Mouse (Mus musculus) kidney, postnatal 0 days (tissue): ENCODE measurements around the gene Sphkap. TPM values are rescaled to one million over a fixed set of nuclear protein-coding genes. Genes with fewer than 3 reads are reported as not detected.

Source experiments
- ATAC-seq: fragments of 200-750 bp; cut with Nextera tagmentation; replicated peaks from 2 replicates; pipeline ENCODE4 v1.8.0; 2017; ENCODE audit warnings: low read depth, moderate number of reproducible peaks, moderate TSS enrichment, moderate library complexity; ENCODE audit not compliant: low FRiP score
- DNase-seq: peaks from one replicate; pipeline ENCODE4 v3.0.0-alpha.2; 2016; ENCODE audit warnings: low spot score
- H3K27ac ChIP-seq: fragments of 300-500 bp; sonication (generic); 2 replicates; pipeline ENCODE4 v1.5.1; 2014; ENCODE audit warnings: mild to moderate bottlenecking
- H3K27me3 ChIP-seq: fragments of 300-500 bp; sonication (generic); 2 replicates; pipeline ENCODE4 v1.6.1; 2014; ENCODE audit warnings: low read length, mixed read lengths; ENCODE audit not compliant: insufficient read depth
- H3K36me3 ChIP-seq: fragments of 300-500 bp; sonication (generic); 2 replicates; pipeline ENCODE4 v1.6.1; 2014; ENCODE audit warnings: low read length, mixed read lengths; ENCODE audit not compliant: insufficient read depth
- H3K4me1 ChIP-seq: fragments of 300-500 bp; sonication (generic); replicated peaks from 2 replicates; pipeline ENCODE4 v1.6.1; 2014; ENCODE audit warnings: antibody characterized with exemption, low read length, mixed read lengths; ENCODE audit not compliant: insufficient read depth
- H3K4me2 ChIP-seq: fragments of 300-500 bp; sonication (generic); 2 replicates; pipeline ENCODE4 v1.6.1; 2014; ENCODE audit warnings: mild to moderate bottlenecking, low read length, moderate library complexity, mixed read lengths
- H3K4me3 ChIP-seq: fragments of 300-500 bp; sonication (generic); replicated peaks from 2 replicates; pipeline ENCODE4 v1.5.1; 2014; ENCODE audit warnings: low read depth, low read length
- H3K9ac ChIP-seq: fragments of 300-500 bp; sonication (generic); 2 replicates; pipeline ENCODE4 v1.6.1; 2014; ENCODE audit warnings: low read depth, low read length
- H3K9me3 ChIP-seq: fragments of 300-500 bp; sonication (generic); replicated peaks from 2 replicates; pipeline ENCODE4 v1.6.1; 2016; ENCODE audit warnings: low read length, inconsistent platforms, mixed read lengths
- CTCF ChIP-seq: IDR thresholded peaks from 2 replicates; pipeline ENCODE4 v1.5.1; 2016; ENCODE audit warnings: antibody characterized with exemption, low read depth, mild to moderate bottlenecking, moderate library complexity
- WGBS: fragments of 180-500 bp; shearing (Covaris S2); extraction: QIAGEN DNeasy Blood & Tissue Kit; methylation state at CpG from one replicate; pipeline ENCODE4 v1.1.7; 2014; 5-methylcytosine and 5-hydroxymethylcytosine counted together
- polyA plus RNA-seq: library from polyadenylated mRNA; unstranded; fragments of >200 nt; fragmentation: Nextera tagmentation; extraction: Ambion mirVana; gene quantifications from 2 replicates; pipeline ENCODE4 v1.2.1, GENCODE M21; 2015

Gene Sphkap
- polyA plus RNA-seq, 1 experiment from 2014 or later, result 0.11 TPM

DNA sequence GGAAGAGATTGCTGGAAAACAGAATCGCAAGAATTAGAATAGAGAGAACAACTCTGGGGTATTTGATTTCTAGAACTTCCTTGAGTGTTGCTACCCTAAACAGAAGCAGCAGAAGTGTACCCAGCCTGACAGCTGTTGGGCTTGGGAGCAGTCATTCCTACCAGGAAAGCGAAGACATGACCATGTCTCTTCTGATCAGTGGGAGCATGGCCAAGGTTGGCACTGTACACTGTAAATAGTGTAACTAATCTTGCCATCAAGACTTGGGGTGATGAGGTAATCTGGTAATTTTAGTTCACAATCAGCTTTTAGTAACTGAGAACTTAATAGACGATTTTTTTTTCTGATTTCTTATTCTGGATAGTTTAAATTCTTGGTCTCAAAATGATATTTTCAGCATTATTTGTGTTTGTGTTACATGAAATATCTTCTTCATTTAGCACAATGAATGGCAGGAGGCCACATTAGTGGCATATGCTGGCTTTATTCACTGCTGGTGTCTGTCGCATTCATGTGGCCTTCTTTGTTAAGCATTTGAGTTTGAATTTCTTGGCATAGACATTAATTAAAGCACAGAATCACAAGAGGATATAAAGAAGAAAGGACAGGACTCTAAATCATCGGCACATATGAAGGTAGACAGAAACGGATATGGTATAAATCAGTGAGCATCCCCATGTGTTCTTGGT lies 96.2 kb downstream of the Sphkap start:
- no peak overlapping the region for H3K27ac ChIP-seq
- H3K36me3 ChIP-seq, result no peaks in the 10 kb centered on the region
- H3K9me3 ChIP-seq, result no peaks in the 10 kb centered on the region
- H3K4me2 ChIP-seq, result no peak overlapping the region
- 89% methylated on average over 6 of the region's 6 CpGs for WGBS
- no peaks in the 10 kb centered on the region for H3K27me3 ChIP-seq
- no peak overlapping the region for H3K4me3 ChIP-seq
- no peak for TF ChIP-seq CTCF
- H3K4me1 ChIP-seq, result no peaks in the 10 kb centered on the region
- no peak for DNase-seq
- no peak overlapping the region for H3K9ac ChIP-seq
- no peak for ATAC-seq

DNA sequence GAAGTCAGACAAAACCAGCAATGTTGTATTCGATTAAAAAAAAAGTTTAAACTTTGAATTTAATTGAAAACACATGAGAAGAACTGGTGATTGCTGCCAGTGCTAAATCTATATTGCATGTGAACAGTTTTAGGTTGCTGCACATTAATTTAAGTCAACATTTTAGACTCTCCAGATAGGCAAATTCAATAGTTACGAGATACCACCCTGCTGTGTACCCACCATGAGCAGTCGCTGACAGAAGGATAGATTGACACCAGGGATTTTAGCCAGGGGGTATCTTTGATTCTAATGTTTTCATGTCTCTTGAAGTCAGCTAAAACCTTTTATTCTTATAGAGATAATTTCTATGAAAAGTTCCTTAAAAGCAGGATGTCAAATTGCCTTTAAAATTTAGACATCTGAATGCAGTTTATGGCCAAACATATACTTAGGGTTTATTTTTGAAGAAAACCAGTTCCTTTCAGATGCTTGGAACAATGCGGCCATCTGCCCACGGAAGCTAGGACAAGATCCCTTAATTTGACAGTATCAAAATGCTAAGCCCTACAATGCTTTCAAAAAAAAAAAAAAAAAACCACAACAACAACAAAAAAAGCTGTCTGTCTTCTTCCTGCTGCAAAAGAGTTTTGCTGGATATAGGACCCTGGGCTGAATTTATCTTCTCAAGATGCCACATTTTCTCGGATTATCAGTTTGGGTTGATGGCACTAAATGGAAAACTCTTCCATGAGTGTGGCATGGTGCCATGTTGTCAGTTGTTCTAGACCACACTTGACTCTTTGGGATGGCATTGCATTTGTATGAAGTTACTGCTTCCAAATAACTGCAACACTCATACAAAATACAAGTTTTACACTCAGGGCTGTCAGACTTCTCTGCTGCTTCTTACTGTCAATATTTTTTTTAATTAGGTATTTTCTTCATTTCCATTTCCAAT lies 110.6 kb downstream of the Sphkap start:
- no peak overlapping the region for H3K27ac ChIP-seq
- ATAC-seq, result no peak

DNA sequence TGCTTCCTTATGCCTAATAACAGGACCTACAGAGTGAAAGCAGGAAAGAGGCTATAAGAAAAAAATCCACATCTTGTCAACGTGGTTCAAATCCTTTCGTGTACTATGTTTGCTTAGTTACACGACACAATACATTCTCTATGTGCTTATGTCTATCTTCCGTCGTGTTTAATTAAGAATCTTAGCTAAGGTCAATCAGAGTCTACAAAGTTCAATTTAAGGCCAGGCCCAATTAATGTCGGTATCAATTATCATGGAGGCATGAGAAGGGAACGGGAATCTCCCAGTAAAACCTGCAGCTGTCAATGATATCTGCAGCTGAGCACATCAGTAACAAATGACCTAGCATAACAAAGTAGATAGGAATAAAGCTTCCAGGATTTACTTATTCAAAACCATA lies 122.1 kb downstream of the Sphkap start:
- H3K4me1 ChIP-seq, result no peaks in the 10 kb centered on the region
- no peak overlapping the region for H3K4me3 ChIP-seq
- 55% methylated on average over 7 of the region's 7 CpGs for WGBS
- no peaks in the 10 kb centered on the region for H3K9me3 ChIP-seq
- no peak overlapping the region for H3K27ac ChIP-seq
- DNase-seq (no peak), ATAC-seq (no peak)
- H3K4me2 ChIP-seq, result no peak overlapping the region
- H3K36me3 ChIP-seq, result no peaks in the 10 kb centered on the region
- TF ChIP-seq CTCF, result no peak
- no peaks in the 10 kb centered on the region for H3K27me3 ChIP-seq
- H3K9ac ChIP-seq, result no peak overlapping the region

More for the DNA sequence above, 110.6 kb downstream of the Sphkap start:
- no peak overlapping the region for H3K4me3 ChIP-seq
- no peak overlapping the region for H3K4me2 ChIP-seq
- H3K36me3 ChIP-seq, result no peaks in the 10 kb centered on the region
- H3K9ac ChIP-seq, result no peak overlapping the region
- DNase-seq, result no peak
- H3K27me3 ChIP-seq, result no peaks in the 10 kb centered on the region
- H3K4me1 ChIP-seq, result no peaks in the 10 kb centered on the region
- 84% methylated on average over 6 of the region's 6 CpGs for WGBS
- H3K9me3 ChIP-seq, result no peaks in the 10 kb centered on the region
- no peak for TF ChIP-seq CTCF

DNA sequence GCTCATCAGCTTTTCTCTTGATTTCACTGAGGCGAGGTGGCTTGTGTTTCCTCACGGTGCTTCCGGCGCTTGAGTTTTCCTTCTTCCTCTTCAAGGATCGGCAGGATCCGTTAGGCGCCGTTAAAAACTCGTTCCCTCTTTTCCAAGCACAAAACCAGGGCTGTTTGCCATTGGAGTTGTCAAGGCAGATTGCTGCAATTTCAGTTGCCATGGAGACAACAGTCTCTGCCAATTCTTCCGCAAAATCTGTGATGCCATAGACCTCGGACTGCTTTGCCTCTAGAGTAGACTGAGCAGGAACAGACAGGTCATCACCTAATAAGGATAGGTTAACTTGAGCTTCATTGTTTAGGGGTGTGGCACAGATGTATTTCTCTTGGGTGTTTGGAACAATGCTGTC lies 131.0 kb downstream of the Sphkap start:
- 85% methylated on average over 11 of the region's 11 CpGs for WGBS
- TF ChIP-seq CTCF, result no peak
- Histone ChIP-seq H3K4me2 (no peak overlapping the region), H3K36me3 (no peaks in the 10 kb centered on the region), H3K4me1 (no peaks in the 10 kb centered on the region), H3K9ac (no peak overlapping the region), H3K27me3 (no peaks in the 10 kb centered on the region), H3K4me3 (no peak overlapping the region), H3K9me3 (no peaks in the 10 kb centered on the region), H3K27ac (no peak overlapping the region)
- no peak for ATAC-seq
- DNase-seq, result no peak

DNA sequence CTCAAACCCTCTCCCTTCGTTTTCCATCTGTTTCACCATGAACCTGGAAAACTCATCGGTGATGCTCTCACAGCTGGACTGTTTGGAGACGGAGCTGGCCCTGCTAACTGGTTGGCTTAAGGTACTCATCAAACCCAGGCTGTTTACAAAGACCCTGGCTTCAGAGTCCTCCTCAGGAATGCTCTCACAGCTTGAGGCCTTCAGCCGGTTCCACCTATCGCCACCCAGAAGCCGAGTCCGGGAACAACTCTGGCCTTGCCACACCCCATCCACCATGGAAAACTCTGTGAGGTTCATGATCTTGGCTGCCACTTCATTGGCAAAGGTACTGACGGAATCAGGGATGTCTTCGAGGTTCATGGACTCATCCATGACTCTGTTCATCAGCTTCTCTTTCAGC lies 131.4 kb downstream of the Sphkap start:
- Histone ChIP-seq H3K27me3 (no peaks in the 10 kb centered on the region), H3K4me3 (no peak overlapping the region), H3K9me3 (no peaks in the 10 kb centered on the region), H3K9ac (no peak overlapping the region), H3K4me2 (no peak overlapping the region), H3K36me3 (no peaks in the 10 kb centered on the region), H3K27ac (no peak overlapping the region), H3K4me1 (no peaks in the 10 kb centered on the region)
- DNase-seq, result no peak
- 88% methylated on average over 9 of the region's 9 CpGs for WGBS
- ATAC-seq, result no peak
- TF ChIP-seq CTCF, result no peak

DNA sequence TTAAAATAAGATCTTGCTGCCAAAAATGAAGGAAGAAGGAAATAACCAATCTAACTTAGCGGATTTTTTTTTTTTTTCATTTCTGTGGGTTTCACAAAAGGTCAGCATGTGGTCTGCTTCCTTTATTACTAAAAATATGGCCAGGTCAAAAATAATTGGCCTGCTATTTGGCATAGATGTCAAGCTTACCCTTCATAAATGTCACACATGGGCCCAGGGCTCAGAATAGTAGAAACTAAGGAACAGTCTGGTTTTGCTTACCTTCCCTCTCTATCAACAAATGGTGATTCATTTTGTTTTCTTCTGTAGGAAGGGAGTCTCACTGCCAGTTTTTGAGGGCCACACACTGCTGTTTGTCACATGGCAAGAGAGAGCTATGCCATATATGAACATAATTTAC lies 156.3 kb downstream of the Sphkap start:
- Histone ChIP-seq H3K9me3 (no peaks in the 10 kb centered on the region), H3K27ac (no peak overlapping the region), H3K4me3 (no peak overlapping the region), H3K27me3 (no peaks in the 10 kb centered on the region), H3K4me1 (no peaks in the 10 kb centered on the region), H3K4me2 (no peak overlapping the region), H3K36me3 (no peaks in the 10 kb centered on the region), H3K9ac (no peak overlapping the region)
- no peak for TF ChIP-seq CTCF
- WGBS, result 79% methylated on average over 1 of the region's 1 CpGs
- ATAC-seq, result no peak
- DNase-seq, result no peak
